Mouse (Mus musculus) thymus, postnatal 14 days (tissue): Measurements from ENCODE around the gene Slc30a5.

Experiments used
- DNase-seq: peaks from one replicate; pipeline ENCODE4 v3.0.0; 2021

The Slc30a5 gene

DNA sequence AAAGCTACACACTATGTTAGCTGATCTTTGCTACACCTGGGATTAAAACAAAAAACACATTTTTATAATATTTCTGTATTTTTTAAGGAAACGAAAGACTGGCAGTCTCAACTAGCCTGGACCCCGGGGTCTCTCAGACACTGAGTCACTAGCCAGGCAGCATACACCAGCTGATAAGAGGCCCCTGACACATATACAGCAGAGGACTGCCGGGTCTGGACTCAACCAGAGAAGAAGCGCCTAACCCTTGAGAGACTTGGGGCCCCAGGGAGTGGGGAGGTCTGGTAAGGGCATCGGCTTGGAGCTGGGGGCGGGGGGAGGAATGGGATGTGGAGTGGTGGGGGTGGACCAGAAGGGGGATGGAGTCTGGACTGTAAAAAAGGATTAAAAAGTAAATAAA lies 80.2 kb downstream of the Slc30a5 start:
- no peak for DNase-seq
